Mouse (Mus musculus): Measurements from ENCODE around the gene Ulk2. TPM values are rescaled to one million over a fixed set of nuclear protein-coding genes. Genes with fewer than 3 reads are reported as not detected.

Gene Ulk2
- total RNA-seq (2014; rRNA removed) (130 and 144 TPM in 2 replicates), polyA plus RNA-seq (2015; fragmentation: Nextera tagmentation; extraction: Ambion mirVana) (32.1 and 37.8 TPM in 2 replicates)

DNA sequence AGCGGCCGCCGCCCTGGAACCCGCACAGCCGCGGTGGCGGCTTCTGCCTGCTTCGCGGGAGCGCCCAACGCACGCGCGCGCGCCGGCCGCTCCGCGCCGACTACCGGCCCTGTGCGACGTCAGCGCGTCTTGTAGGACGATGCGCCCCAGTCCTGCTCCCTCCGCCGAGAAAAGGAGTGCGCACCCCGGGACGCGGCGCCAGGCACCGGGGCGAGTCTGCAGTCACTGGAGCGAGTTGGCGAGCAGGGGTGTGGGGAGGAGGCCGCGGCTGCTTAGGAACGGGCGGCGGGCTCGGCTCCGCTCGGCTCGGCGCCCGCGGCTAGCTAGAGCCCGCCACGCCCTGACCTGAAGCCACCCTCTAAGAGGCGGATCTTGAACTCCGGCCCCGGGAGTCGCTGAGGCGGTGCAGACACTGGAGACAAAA, at the start of gene Ulk2:
TSS of gene Ulk2 (minus strand) at position 86 of the 424 bp plus-strand sequence.
- peak within 1 kb of the TSS; percentile 74 for H3K4me2 ChIP-seq (ENCODE audit: low read depth)
- H3K27ac ChIP-seq (ENCODE audit: low read depth, low read length), result peak within 1 kb of the TSS; percentile 96
- DNase-seq (peak; percentile 96), ATAC-seq (peak; percentile 95)
- whole genome bisulfite sequencing, result 2% methylated on average over 46 of the region's 58 CpGs
- peak within 1 kb of the TSS; percentile 91 for H3K4me3 ChIP-seq (ENCODE audit: low read depth, low read length)
- peak within 1 kb of the TSS; percentile 92 for H3K9ac ChIP-seq
- peak; percentile 38 for TF ChIP-seq CTCF (IDR thresholded peaks at IDR 0.05; ENCODE audit: low read depth)
- no peaks in the 10 kb centered on the region for H3K27me3 ChIP-seq (ENCODE audit: insufficient read depth, low read length)
- H3K9me3 ChIP-seq (ENCODE audit: low read length), result no peaks in the 10 kb centered on the region
- H3K36me3 ChIP-seq (ENCODE audit: insufficient read depth), result 0 out of 2 replicates have a peak, but pooled peaks cover 4% of the 10 kb centered on the region
- peaks cover 5% of the 10 kb centered on the region for H3K4me1 ChIP-seq (ENCODE audit: insufficient read depth)

DNA sequence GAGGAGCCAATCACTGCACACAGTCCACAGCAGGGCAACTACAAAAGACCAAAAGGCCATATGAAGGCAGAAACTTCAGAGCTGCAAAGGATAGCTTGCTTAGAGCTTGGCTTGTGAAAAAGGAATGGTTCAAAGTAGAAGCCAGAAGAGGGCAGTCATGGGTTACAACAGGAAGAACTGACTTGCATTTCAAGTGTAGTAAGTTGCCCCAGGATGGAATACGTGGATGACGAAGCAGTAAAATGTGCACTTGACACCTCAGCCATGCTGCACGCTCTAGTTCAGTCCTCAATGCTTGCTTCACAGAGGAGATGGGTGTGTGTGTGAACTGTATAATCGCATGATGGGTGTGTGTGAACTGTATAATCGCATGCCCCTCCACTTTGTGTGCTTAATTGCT, 27.3 kb upstream of the Ulk2 start:
- Histone ChIP-seq H3K4me2 (ENCODE audit: low read depth) (no peak overlapping the region), H3K4me3 (ENCODE audit: low read depth, low read length) (no peak overlapping the region), H3K9ac (no peak overlapping the region), H3K36me3 (ENCODE audit: insufficient read depth) (peaks cover 36% of the 10 kb centered on the region), H3K9me3 (ENCODE audit: low read length) (no peaks in the 10 kb centered on the region), H3K27ac (ENCODE audit: low read depth, low read length) (no peak overlapping the region), H3K4me1 (ENCODE audit: insufficient read depth) (no peaks in the 10 kb centered on the region), H3K27me3 (ENCODE audit: insufficient read depth, low read length) (no peaks in the 10 kb centered on the region)
- peak; percentile 2 for DNase-seq
- WGBS, result 78% methylated on average over 5 of the region's 5 CpGs
- peak; percentile 42 for TF ChIP-seq CTCF (IDR thresholded peaks at IDR 0.05; ENCODE audit: low read depth)
- no peak for ATAC-seq

DNA sequence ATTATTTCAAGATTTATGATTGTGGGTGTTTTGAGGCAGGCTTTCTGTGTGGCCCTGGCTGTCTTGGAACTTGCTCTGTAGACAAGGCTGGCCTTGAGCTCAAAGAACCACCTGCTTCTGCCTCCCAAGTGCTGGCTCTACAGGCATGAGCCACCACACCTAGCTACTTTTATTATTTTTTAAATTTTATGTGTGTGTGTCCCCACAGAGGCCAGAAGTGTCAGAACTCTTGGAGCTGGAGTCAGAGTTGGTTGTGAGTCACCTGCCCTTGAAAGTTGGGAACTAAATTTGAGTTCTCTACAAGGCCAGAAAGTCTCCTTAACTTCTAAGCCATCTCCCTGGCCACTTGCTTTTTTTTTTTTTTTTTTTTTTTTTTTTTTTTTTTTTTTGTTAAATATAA, 25.0 kb upstream of the Ulk2 start:
- Histone ChIP-seq H3K4me3 (ENCODE audit: low read depth, low read length) (no peak overlapping the region), H3K9ac (no peak overlapping the region), H3K9me3 (ENCODE audit: low read length) (no peaks in the 10 kb centered on the region), H3K4me2 (ENCODE audit: low read depth) (no peak overlapping the region), H3K27ac (ENCODE audit: low read depth, low read length) (no peak overlapping the region), H3K4me1 (ENCODE audit: insufficient read depth) (no peaks in the 10 kb centered on the region), H3K36me3 (ENCODE audit: insufficient read depth) (peaks cover 50% of the 10 kb centered on the region), H3K27me3 (ENCODE audit: insufficient read depth, low read length) (no peaks in the 10 kb centered on the region)
- TF ChIP-seq CTCF (IDR thresholded peaks at IDR 0.05; ENCODE audit: low read depth), result no peak
- no peak for DNase-seq
- no peak for ATAC-seq

DNA sequence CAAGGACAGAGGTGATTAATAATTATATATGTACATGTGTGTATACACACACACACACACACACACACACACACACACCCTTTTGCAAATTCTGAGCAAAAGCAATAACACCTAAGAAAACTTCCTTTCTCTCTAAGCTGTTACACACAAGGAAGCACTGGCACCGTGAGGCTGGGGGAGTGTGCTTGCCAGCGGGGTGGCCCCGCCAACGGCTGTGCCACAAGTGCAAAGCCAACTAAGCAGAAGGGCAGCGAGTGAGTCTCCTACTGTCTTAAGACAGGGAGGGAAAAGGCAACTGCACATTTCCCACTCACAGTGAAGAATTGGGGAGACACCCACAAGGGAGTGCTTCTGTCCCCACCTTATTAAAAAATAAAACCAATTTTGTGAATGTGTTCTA, 17.0 kb upstream of the Ulk2 start:
- Histone ChIP-seq H3K4me2 (ENCODE audit: low read depth) (no peak overlapping the region), H3K36me3 (ENCODE audit: insufficient read depth) (peaks cover 54% of the 10 kb centered on the region), H3K9me3 (ENCODE audit: low read length) (no peaks in the 10 kb centered on the region), H3K9ac (no peak overlapping the region), H3K27me3 (ENCODE audit: insufficient read depth, low read length) (no peaks in the 10 kb centered on the region), H3K4me1 (ENCODE audit: insufficient read depth) (no peaks in the 10 kb centered on the region), H3K4me3 (ENCODE audit: low read depth, low read length) (no peak overlapping the region), H3K27ac (ENCODE audit: low read depth, low read length) (no peak overlapping the region)
- DNase-seq (no peak), ATAC-seq (no peak)
- TF ChIP-seq CTCF (IDR thresholded peaks at IDR 0.05; ENCODE audit: low read depth), result no peak
- WGBS, result 84% methylated on average over 5 of the region's 5 CpGs

DNA sequence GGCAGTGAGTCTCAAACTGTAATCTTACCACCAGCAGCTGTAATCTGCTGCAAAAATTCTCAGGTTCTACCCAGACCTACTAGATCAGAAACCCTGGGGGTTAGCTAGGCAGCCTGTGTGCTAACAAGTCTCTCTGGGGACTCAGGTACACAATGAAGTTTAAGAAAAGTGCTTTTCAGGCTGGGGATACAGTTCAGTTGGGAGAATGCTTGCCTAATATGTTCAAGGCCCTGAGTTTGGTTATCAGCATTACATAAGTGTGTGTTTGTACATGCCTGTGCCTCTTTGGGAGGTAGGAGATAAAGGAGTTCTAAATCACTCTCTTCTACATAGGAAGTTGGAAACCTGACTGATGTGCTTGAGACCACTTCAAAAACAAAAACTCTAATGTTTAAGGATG, 12.0 kb upstream of the Ulk2 start:
- ATAC-seq, result no peak
- TF ChIP-seq CTCF (IDR thresholded peaks at IDR 0.05; ENCODE audit: low read depth), result no peak
- H3K9ac ChIP-seq, result no peak overlapping the region

DNA sequence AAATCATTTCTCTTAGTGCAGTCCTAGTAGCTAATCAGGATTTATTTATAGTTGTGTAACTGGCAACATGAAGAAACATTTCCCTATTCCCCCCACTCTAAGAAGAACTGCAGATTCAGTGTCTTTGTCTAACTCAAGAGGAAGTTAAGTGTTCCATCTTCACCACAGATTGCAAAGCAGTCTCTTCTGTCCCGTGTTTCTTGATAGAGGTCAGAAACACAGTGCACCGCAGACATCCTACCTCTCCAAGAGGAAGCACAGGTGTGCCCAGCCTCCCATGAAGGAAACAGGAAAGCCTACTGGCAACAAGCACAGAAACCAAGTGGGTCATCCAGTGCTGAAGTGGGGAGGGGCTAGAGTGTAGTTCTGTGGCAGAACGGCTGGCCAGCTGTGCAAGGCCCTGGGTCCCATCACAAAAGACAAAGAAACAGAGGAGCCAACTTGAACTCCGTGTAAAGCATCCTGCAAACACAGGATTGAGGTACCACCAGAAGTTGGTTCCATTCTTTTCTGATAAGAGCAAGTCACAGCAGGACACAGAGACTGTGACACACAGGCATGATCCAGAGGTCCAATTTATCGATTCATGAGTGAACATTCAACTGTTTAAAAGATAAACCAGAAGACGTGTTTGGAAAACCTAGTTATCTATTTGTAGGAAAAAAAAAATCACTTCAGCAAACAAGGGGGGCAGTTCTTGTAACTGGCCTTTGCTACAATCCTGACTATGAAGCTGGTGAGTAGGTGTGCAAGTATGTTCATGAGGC, 7.1 kb upstream of the Ulk2 start:
- 76% methylated on average over 6 of the region's 6 CpGs for WGBS
- H3K4me1 ChIP-seq (ENCODE audit: insufficient read depth), result no peaks in the 10 kb centered on the region
- no peak overlapping the region for H3K4me3 ChIP-seq (ENCODE audit: low read depth, low read length)
- TF ChIP-seq CTCF (IDR thresholded peaks at IDR 0.05; ENCODE audit: low read depth), result no peak
- H3K9me3 ChIP-seq (ENCODE audit: low read length), result no peaks in the 10 kb centered on the region
- no peaks in the 10 kb centered on the region for H3K36me3 ChIP-seq (ENCODE audit: insufficient read depth)
- H3K27ac ChIP-seq (ENCODE audit: low read depth, low read length), result no peak overlapping the region
- no peak overlapping the region for H3K4me2 ChIP-seq (ENCODE audit: low read depth)
- H3K27me3 ChIP-seq (ENCODE audit: insufficient read depth, low read length), result no peaks in the 10 kb centered on the region
- DNase-seq, result no peak
- ATAC-seq, result no peak
- H3K9ac ChIP-seq, result no peak overlapping the region

More for the DNA sequence above, 12.0 kb upstream of the Ulk2 start:
- Histone ChIP-seq H3K27me3 (ENCODE audit: insufficient read depth, low read length) (no peaks in the 10 kb centered on the region), H3K4me2 (ENCODE audit: low read depth) (no peak overlapping the region), H3K9me3 (ENCODE audit: low read length) (no peaks in the 10 kb centered on the region), H3K27ac (ENCODE audit: low read depth, low read length) (no peak overlapping the region), H3K36me3 (ENCODE audit: insufficient read depth) (peaks cover 15% of the 10 kb centered on the region), H3K4me3 (ENCODE audit: low read depth, low read length) (no peak overlapping the region), H3K4me1 (ENCODE audit: insufficient read depth) (no peaks in the 10 kb centered on the region)
- DNase-seq, result no peak

DNA sequence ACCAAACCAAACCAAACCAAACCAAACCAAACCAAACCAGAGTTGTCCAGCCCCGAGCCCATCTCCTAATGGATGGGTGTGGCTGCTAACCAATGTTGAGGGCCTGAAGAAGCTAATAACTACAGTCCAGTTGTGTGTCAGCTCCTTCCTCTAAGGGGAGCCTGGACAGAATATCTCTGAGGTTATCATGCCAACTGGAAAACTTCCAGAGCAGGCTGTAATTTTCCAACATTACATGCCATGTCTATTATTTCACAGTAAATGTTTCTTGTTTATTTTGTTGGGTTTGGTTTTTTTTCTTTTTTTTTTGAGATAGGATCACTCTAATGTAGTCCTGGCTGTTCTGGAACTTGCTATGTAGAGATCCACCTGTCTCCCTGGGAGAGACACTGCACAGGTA, 4.4 kb upstream of the Ulk2 start:
- no peak for TF ChIP-seq CTCF (IDR thresholded peaks at IDR 0.05; ENCODE audit: low read depth)
- Histone ChIP-seq H3K27ac (ENCODE audit: low read depth, low read length) (no peak overlapping the region), H3K9me3 (ENCODE audit: low read length) (no peaks in the 10 kb centered on the region), H3K36me3 (ENCODE audit: insufficient read depth) (no peaks in the 10 kb centered on the region), H3K4me3 (ENCODE audit: low read depth, low read length) (no peak overlapping the region), H3K9ac (no peak overlapping the region), H3K4me2 (ENCODE audit: low read depth) (no peak overlapping the region), H3K4me1 (ENCODE audit: insufficient read depth) (no peaks in the 10 kb centered on the region), H3K27me3 (ENCODE audit: insufficient read depth, low read length) (no peaks in the 10 kb centered on the region)
- 81% methylated on average over 1 of the region's 1 CpGs for WGBS
- ATAC-seq (no peak), DNase-seq (no peak)

Measured in forebrain, postnatal 0 days (tissue).